Mouse (Mus musculus): ENCODE measurements around the gene Ifna15.

The Ifna15 gene

DNA sequence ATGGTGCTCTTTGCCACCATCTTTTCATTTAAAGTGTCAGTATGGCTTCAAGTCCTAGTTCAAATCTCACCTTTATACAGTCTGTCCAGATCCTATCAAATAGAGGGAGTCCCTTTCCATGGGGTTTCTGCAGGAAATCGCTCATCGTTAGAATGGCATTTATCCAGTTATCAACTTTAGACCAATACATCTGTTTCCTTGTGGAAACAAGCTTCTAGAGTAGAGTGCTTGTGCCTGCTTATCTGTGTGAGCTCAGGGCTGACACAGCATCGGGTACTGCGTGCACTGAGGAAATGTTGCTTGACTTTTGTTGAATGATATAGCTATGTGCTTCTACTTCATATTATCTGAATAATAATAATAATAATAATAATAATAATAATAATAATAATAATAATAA is 44.3 kb downstream of the Ifna15 start:
- DNase-seq: no peak
